Mouse (Mus musculus): ENCODE data around the gene Nelfcd.

Nelfcd gene

DNA sequence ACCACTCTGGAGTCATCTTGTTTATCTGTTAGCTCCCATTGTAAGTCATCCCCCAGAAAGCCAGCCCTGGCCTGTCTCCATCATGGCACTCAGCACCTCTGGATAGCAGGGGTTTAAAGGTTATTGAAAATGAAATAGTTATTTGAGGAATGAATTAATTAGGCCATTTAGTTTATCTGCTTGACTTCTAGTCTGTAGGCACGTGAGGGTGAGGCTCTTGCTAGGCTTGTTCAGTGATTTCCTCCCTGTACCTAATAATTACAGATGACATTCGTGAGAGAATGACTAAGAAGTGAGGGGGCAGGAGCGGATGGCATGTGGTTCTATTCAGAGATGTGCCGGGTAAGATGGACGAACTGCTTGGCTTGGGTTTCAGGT, 57.9 kb downstream of the Nelfcd start:
- no peak for DNase-seq (ENCODE audit: low read depth)
